Mouse (Mus musculus) hindbrain, embryonic 10.5 days (tissue): ENCODE measurements around the gene Cdhr3. TPM values are rescaled to one million over a fixed set of nuclear protein-coding genes. Genes with fewer than 3 reads are reported as not detected.

ENCODE experiments used
- DNase-seq: peaks from one replicate; pipeline ENCODE4 v3.0.0-alpha.2; 2017; ENCODE audit warnings: low spot score
- H3K27ac ChIP-seq: fragments of 300-500 bp; sonication (generic); 2 replicates; pipeline ENCODE4 v1.5.1; 2016; ENCODE audit warnings: mild to moderate bottlenecking, moderate library complexity
- H3K27me3 ChIP-seq: fragments of 300-500 bp; sonication (generic); 2 replicates; pipeline ENCODE4 v1.6.1; 2016; ENCODE audit warnings: mild to moderate bottlenecking; ENCODE audit not compliant: poor library complexity, insufficient read depth, severe bottlenecking
- H3K36me3 ChIP-seq: fragments of 300-500 bp; sonication (generic); 2 replicates; pipeline ENCODE4 v1.6.1; 2016; ENCODE audit warnings: mild to moderate bottlenecking, moderate library complexity
- H3K4me1 ChIP-seq: fragments of 300-500 bp; sonication (generic); replicated peaks from 2 replicates; pipeline ENCODE4 v1.6.1; 2016; ENCODE audit warnings: mild to moderate bottlenecking
- H3K4me3 ChIP-seq: fragments of 300-500 bp; sonication (generic); 2 replicates; pipeline ENCODE4 v1.5.1; 2016; ENCODE audit warnings: mild to moderate bottlenecking, moderate library complexity
- H3K9me3 ChIP-seq: fragments of 300-500 bp; sonication (generic); 2 replicates; pipeline ENCODE4 v1.6.1; 2016; ENCODE audit warnings: mild to moderate bottlenecking, moderate library complexity
- WGBS: fragments of 180-500 bp; shearing (Covaris S2); methylation state at CpG from one replicate; pipeline ENCODE4 v1.1.7; 2016; 5-methylcytosine and 5-hydroxymethylcytosine counted together
- polyA plus RNA-seq: library from polyadenylated mRNA; unstranded; fragments of >200 nt; fragmentation: Nextera tagmentation; extraction: Ambion mirVana; gene quantifications from 2 replicates; pipeline ENCODE4 v1.2.1, GENCODE M21; 2016

Cdhr3 gene
- polyA plus RNA-seq: 0.05 and 0.27 TPM in 2 replicates

- WGBS: 78% methylated on average over 6 of the region's 6 CpGs
- no peaks in the 10 kb centered on the region for H3K9me3 ChIP-seq
- no peaks in the 10 kb centered on the region for H3K36me3 ChIP-seq
- no peaks in the 10 kb centered on the region for H3K27me3 ChIP-seq
- no peaks in the 10 kb centered on the region for H3K4me1 ChIP-seq
- no peak for DNase-seq
- no peak within 1 kb of the TSS for H3K27ac ChIP-seq
- no peak within 1 kb of the TSS for H3K4me3 ChIP-seq
These were observed at the start of gene Cdhr3 for GRCm38 (mm10) chr12:33092775-33093174. Gene Cdhr3 (minus strand): TSS chr12:33092875.

- DNase-seq: no peak
- no peak overlapping the region for H3K4me3 ChIP-seq
- H3K4me1 ChIP-seq: no peaks in the 10 kb centered on the region
- no peaks in the 10 kb centered on the region for H3K9me3 ChIP-seq
- H3K27me3 ChIP-seq: peaks cover under 1% of the 10 kb centered on the region; the same call in 1 of the 2 replicates
- 80% methylated on average over 3 of the region's 3 CpGs for WGBS
- no peaks in the 10 kb centered on the region for H3K36me3 ChIP-seq
- no peak overlapping the region for H3K27ac ChIP-seq
These were observed 46.4 kb upstream of the Cdhr3 start for GRCm38 (mm10) chr12:33139083-33139482.

- WGBS: 93% methylated on average over 1 of the region's 1 CpGs
- H3K27ac ChIP-seq: no peak overlapping the region
- H3K4me1 ChIP-seq: no peaks in the 10 kb centered on the region
- no peaks in the 10 kb centered on the region for H3K9me3 ChIP-seq
- H3K36me3 ChIP-seq: no peaks in the 10 kb centered on the region
- no peak overlapping the region for H3K4me3 ChIP-seq
- no peaks in the 10 kb centered on the region for H3K27me3 ChIP-seq
- DNase-seq: no peak
These were observed 45.2 kb upstream of the Cdhr3 start for GRCm38 (mm10) chr12:33137857-33138256.

- no peaks in the 10 kb centered on the region for H3K36me3 ChIP-seq
- no peaks in the 10 kb centered on the region for H3K9me3 ChIP-seq
- no peak for DNase-seq
- WGBS: 79% methylated on average over 7 of the region's 7 CpGs
- H3K4me1 ChIP-seq: peaks cover 24% of the 10 kb centered on the region
- no peak overlapping the region for H3K4me3 ChIP-seq
- H3K27ac ChIP-seq: no peak overlapping the region
- H3K27me3 ChIP-seq: no peaks in the 10 kb centered on the region
These were observed 39.1 kb upstream of the Cdhr3 start for GRCm38 (mm10) chr12:33131796-33132195.

- 50% methylated on average over 8 of the region's 8 CpGs for WGBS
- Histone ChIP-seq H3K27me3 (no peaks in the 10 kb centered on the region), H3K4me3 (no peak overlapping the region), H3K36me3 (no peaks in the 10 kb centered on the region), H3K9me3 (no peaks in the 10 kb centered on the region), H3K27ac (no peak overlapping the region; the same call in 1 of the 2 replicates), H3K4me1 (peaks cover 24% of the 10 kb centered on the region)
- DNase-seq: no peak
These were observed 37.7 kb upstream of the Cdhr3 start for GRCm38 (mm10) chr12:33130401-33130800.

- whole genome bisulfite sequencing: 18% methylated on average over 4 of the region's 4 CpGs
- H3K4me3 ChIP-seq: no peak overlapping the region
- peak; percentile 35 for DNase-seq
- peaks cover 24% of the 10 kb centered on the region for H3K4me1 ChIP-seq
- H3K27me3 ChIP-seq: no peaks in the 10 kb centered on the region
- no peaks in the 10 kb centered on the region for H3K36me3 ChIP-seq
- no peak overlapping the region for H3K27ac ChIP-seq
- H3K9me3 ChIP-seq: no peaks in the 10 kb centered on the region
These were observed 36.7 kb upstream of the Cdhr3 start for GRCm38 (mm10) chr12:33129410-33129809.

GRCm38 (mm10) chr12:33128702-33129101 is 36.0 kb upstream of the Cdhr3 start:
- DNase-seq: no peak
- WGBS: 54% methylated on average over 7 of the region's 7 CpGs
- Histone ChIP-seq H3K27ac (no peak overlapping the region), H3K4me1 (peaks cover 24% of the 10 kb centered on the region), H3K4me3 (no peak overlapping the region), H3K9me3 (no peaks in the 10 kb centered on the region), H3K27me3 (no peaks in the 10 kb centered on the region), H3K36me3 (no peaks in the 10 kb centered on the region)

GRCm38 (mm10) chr12:33128121-33128520 is 35.4 kb upstream of the Cdhr3 start:
- H3K9me3 ChIP-seq: no peaks in the 10 kb centered on the region
- 86% methylated on average over 2 of the region's 2 CpGs for WGBS

GRCm38 (mm10) chr12:33126243-33126642 is 33.6 kb upstream of the Cdhr3 start:
- no peak overlapping the region for H3K27ac ChIP-seq
- no peaks in the 10 kb centered on the region for H3K27me3 ChIP-seq
- no peak overlapping the region for H3K4me3 ChIP-seq
- no peaks in the 10 kb centered on the region for H3K9me3 ChIP-seq
- H3K36me3 ChIP-seq: no peaks in the 10 kb centered on the region
- peaks cover 18% of the 10 kb centered on the region for H3K4me1 ChIP-seq
- no peak for DNase-seq

More at GRCm38 (mm10) chr12:33128121-33128520, 35.4 kb upstream of the Cdhr3 start:
- no peaks in the 10 kb centered on the region for H3K27me3 ChIP-seq
- no peak overlapping the region for H3K4me3 ChIP-seq
- H3K4me1 ChIP-seq: peaks cover 24% of the 10 kb centered on the region
- DNase-seq: no peak
- H3K36me3 ChIP-seq: no peaks in the 10 kb centered on the region
- H3K27ac ChIP-seq: no peak overlapping the region

GRCm38 (mm10) chr12:33125594-33126227 is 33.0 kb upstream of the Cdhr3 start:
- WGBS: 84% methylated on average over 9 of the region's 9 CpGs
- no peak for DNase-seq
- Histone ChIP-seq H3K27me3 (no peaks in the 10 kb centered on the region), H3K27ac (no peak overlapping the region), H3K36me3 (no peaks in the 10 kb centered on the region), H3K4me1 (peaks cover 18% of the 10 kb centered on the region), H3K4me3 (no peak overlapping the region), H3K9me3 (no peaks in the 10 kb centered on the region)

GRCm38 (mm10) chr12:33118624-33119301 is 26.1 kb upstream of the Cdhr3 start:
- peak overlapping the region; percentile 27 for H3K4me3 ChIP-seq
- WGBS: 42% methylated on average over 15 of the region's 15 CpGs
- no peak for DNase-seq

GRCm38 (mm10) chr12:33110894-33111471 is 18.3 kb upstream of the Cdhr3 start:
- Histone ChIP-seq H3K36me3 (no peaks in the 10 kb centered on the region), H3K4me3 (no peak overlapping the region), H3K9me3 (no peaks in the 10 kb centered on the region), H3K27me3 (no peaks in the 10 kb centered on the region), H3K27ac (peak overlapping the region; percentile 73), H3K4me1 (peaks cover 38% of the 10 kb centered on the region)
- DNase-seq: peak; percentile 48
- WGBS: 44% methylated on average over 14 of the region's 14 CpGs

More at GRCm38 (mm10) chr12:33118624-33119301, 26.1 kb upstream of the Cdhr3 start:
- Histone ChIP-seq H3K36me3 (no peaks in the 10 kb centered on the region), H3K4me1 (peaks cover 12% of the 10 kb centered on the region; the same call in 1 of the 2 replicates), H3K9me3 (no peaks in the 10 kb centered on the region), H3K27ac (no peak overlapping the region), H3K27me3 (peaks cover 9% of the 10 kb centered on the region)

GRCm38 (mm10) chr12:33109531-33109930 is 16.9 kb upstream of the Cdhr3 start:
- no peaks in the 10 kb centered on the region for H3K27me3 ChIP-seq
- H3K4me1 ChIP-seq: peaks cover 42% of the 10 kb centered on the region
- no peak overlapping the region for H3K27ac ChIP-seq
- no peaks in the 10 kb centered on the region for H3K9me3 ChIP-seq
- no peaks in the 10 kb centered on the region for H3K36me3 ChIP-seq
- no peak overlapping the region for H3K4me3 ChIP-seq
- DNase-seq: peak; percentile 45
